Mouse (Mus musculus): ENCODE measurements around the gene Zbbx. TPM values are rescaled to one million over a fixed set of nuclear protein-coding genes. Genes with fewer than 3 reads are reported as not detected.

Zbbx gene
- 0.04 and 0.23 TPM in 2 replicates for polyA plus RNA-seq (2012; rRNA removed)

DNA sequence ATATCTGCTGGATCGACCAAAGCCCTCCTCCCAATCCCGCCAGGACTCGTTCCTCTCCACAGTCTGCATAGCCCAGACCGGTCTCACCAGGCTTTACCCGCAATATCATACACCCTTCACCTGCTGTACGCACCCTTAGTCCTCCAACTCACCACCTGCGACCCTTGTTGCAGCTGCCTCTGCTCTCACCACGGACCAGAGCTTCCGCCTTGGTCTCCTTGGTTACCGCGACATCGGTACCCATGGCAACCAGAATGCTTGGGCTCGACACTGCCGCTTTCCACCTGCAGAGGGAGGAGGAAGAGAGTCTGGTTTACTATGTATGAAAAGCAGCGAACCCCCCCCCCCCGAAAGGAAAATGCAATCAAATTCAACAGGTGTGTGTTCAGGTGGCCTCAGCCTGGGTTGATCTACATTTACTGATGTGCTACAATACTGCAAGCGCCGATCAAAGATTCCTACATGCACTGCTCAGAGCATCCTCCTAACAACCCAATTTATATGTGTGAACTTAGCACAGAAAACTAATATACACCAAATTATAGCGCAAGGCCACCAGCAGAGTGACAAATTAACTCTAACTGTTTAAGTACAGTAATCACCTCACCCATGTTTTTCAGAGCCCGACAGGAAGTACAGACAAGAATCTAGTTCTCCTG is at the start of gene Zbbx:
Gene Zbbx, minus strand, starts transcription at position 197 of the 659 bp plus-strand sequence.
- DNase-seq (ENCODE audit: low read depth), result no peak

DNA sequence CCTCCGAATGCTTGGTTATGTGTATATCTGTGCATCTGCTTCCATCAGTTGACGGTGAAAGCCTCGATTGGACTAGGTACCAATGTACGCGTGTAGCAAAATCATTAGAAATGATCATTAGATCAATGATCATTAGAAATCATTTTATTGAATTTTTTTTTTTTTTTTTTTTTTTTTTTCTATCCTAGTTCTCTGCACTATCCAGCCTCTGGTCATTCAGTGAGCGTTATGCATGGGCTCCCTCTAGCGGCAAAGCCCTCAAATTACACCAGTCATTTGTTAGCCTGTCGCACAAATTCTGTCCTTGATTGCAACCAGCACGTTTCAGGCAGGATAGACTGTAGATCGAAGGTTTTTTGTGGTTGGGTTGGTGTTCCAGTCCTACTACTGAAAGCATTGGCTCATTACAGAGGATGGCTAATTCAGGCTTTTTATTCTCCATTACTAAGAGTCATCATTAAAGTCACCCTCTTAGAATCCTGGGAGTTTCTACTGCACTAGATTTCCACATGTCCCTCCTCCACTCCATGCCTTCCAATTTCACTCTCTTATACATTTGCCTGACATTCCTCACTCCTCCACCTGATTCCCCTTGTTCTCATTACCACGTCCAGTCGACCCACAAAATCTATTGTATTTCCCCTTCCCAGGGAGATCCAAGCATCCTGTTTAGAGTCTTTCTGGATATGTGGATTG is 38.1 kb upstream of the Zbbx start:
- DNase-seq (ENCODE audit: low read depth), result no peak

DNA sequence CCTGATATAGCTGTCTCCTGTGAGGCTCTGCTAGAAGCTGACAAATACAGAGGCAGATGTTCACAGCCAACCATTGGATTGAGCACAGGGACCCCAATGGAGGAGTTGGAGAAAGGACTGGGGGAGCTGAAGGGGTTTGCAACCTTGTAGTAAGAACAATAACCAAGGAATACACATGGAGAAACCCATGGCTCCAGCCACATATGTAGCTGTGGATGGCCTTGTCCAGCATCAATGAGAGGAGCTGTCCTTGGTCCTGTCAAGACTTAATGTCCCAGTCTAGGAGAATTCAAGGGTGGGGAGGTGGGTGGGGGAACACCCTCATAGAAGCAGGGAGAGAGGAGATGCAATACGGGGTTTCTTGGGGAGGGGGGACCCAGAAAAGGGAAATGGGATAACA is 17.8 kb upstream of the Zbbx start:
- DNase-seq (ENCODE audit: low read depth), result no peak

DNA sequence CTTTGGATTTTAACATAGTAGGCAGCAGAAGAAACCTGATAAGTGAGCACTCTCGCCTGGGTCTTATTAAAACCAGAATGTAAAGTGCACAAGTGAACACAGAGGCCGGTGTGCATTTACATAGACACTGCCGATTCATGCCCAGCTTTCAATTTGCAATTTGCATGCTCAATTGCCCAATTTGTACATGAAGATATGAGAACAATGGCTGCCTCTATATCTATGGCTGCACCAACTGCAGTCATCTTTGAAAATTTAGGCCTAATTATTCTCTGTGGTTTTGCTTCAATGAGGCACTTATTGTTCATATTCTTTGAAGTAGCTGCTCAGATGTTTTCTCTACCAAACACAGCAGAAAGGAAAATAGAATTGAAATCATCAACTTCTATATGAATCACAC is 23.0 kb downstream of the Zbbx start:
- DNase-seq (ENCODE audit: low read depth), result no peak

DNA sequence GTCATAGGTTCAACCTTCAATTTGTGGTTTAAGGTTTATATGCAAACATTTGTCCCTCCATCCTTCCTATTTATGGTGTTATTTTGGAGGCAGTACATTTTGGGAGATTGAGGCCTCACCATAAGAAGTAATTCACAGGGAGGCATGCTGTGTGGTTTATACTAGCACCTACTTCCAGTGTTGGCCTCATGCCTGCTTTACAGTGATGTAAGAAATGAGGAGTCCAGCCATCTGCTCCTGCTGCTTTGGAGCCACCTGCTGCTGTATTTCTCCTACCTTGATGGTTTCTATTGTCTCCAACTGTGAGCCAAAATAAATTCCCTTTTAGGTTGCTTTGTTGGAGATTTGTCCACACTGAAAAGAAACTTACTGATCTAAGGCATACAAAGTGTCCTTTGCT is 60.0 kb downstream of the Zbbx start:
- no peak for DNase-seq (ENCODE audit: low read depth)

DNA sequence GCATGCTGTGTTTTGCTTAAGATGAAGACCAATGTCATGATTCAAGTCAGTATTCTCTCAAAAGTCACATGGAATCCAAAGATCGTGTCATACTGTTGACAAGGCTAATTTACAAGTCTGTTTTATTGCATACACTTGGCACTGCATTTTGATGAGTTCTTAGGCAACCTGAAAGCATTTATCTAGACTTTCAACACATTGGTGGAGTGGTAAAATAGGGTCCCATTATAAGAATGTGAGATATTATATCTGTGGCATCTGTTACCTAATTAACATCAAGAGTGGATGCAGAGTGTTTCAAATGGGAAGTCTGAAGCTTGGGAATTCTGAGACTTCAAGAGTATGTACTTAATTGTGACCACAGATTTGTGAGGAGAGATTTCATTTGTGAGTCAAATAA is 79.1 kb downstream of the Zbbx start:
- DNase-seq (ENCODE audit: low read depth), result no peak

DNA sequence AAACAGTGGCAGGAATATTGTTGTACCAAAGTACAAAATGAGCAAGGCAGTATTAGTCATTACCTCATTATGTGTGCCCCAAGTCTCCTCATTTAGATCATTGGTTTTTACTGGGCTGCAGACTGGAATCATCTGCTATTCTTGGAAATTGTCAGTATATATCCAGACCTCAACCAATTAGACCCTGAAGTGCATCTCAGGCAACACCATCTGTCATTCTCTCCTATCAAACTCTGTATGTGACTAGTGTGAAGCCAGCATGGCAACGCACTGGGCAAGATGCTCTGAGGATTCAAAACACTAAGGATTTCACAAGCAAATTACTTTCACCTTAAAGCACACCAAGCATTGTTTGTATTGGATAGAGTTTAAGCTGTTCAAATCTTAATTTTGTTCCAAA is 85.9 kb downstream of the Zbbx start:
- no peak for DNase-seq (ENCODE audit: low read depth)

DNA sequence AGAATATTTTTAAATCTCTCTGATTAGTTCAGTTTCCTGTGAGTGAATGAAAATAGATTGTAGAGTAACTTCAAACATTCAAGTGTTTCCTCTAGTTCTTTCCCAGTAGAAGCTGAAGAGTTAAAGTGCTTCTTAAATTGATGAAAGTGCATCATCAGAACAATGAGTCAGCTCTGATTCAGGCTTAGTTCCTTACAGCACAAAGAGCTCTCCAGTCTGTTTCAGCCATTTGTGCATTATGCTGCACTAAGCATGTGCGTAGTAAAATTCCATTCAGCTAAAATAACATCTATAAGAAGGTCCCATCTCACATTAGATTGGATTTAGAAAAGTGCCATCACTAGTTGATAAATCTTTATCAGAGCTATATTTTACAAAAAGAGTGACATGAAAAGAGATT is 155.1 kb downstream of the Zbbx start:
- DNase-seq (ENCODE audit: low read depth), result no peak

Other genes starting within 250 kb of the Zbbx start
- gene Serpini2, start 105.0 kb upstream of the Zbbx start, polyA plus RNA-seq (2012; rRNA removed), result not detected in 2 replicates

All from gonadal fat pad, adult 2 months (tissue).